In genomic region chr2:96317387-96318299, GRCm38 (mm10) we compare ENCODE assay signal across 9 mouse cellular contexts. TPM values are rescaled to one million over a fixed set of nuclear protein-coding genes. Genes with fewer than 3 reads are reported as not detected.
DNase-seq lines count a peak whose midpoint lies in the region; ATAC-seq and TF ChIP-seq lines count a peak whose summit lies in the region.
"Had no signal": no experiment of that assay in that cellular context is flagged by ENCODE, and none has a peak within 500 bp of the region (broad histone marks: within the 10 kb centered on the region; RNA-seq: fewer than 3 reads in every experiment).

Gene Lrrc4c (plus strand): TSS chr2:96318169.

- no peaks in the 10 kb centered on the region for H3K36me3 ChIP-seq in lung, embryonic 16.5 days (ENCODE audit: control insufficient read depth, insufficient read depth, low read length)
- H3K36me3 ChIP-seq in forebrain, embryonic 10.5 days (replicated peaks), result no peaks in the 10 kb centered on the region
- no peaks in the 10 kb centered on the region for H3K36me3 ChIP-seq in midbrain, embryonic 11.5 days (ENCODE audit: control insufficient read depth, insufficient read depth, low read length)
- no peaks in the 10 kb centered on the region for H3K36me3 ChIP-seq in stomach, postnatal 0 days (ENCODE audit: control insufficient read depth, insufficient read depth, low read length)

- H3K27me3 ChIP-seq in lung, embryonic 16.5 days (ENCODE audit: control insufficient read depth, insufficient read depth, low read depth, low read length), result no peaks in the 10 kb centered on the region
- 0 out of 2 replicates have a peak, but pooled peaks cover 11% of the 10 kb centered on the region for H3K27me3 ChIP-seq in forebrain, embryonic 10.5 days (ENCODE audit: poor library complexity, severe bottlenecking)
- H3K27me3 ChIP-seq in midbrain, embryonic 11.5 days (ENCODE audit: control insufficient read depth, insufficient read depth, low read length), result no peaks in the 10 kb centered on the region
- no peaks in the 10 kb centered on the region for H3K27me3 ChIP-seq in stomach, postnatal 0 days (ENCODE audit: control insufficient read depth, insufficient read depth, low read length)

- H3K9ac ChIP-seq in lung, embryonic 16.5 days (ENCODE audit: low read length), result no peak within 1 kb of the TSS
- H3K9ac ChIP-seq in midbrain, embryonic 11.5 days (ENCODE audit: low read length), result peak within 1 kb of the TSS; percentile 6
- H3K9ac ChIP-seq in stomach, postnatal 0 days (ENCODE audit: low read length), result no peak within 1 kb of the TSS
- H3K9ac ChIP-seq: liver, embryonic 14.5 days had no signal

- peak within 1 kb of the TSS; percentile 37 for H3K4me2 ChIP-seq in lung, embryonic 16.5 days (ENCODE audit: low read depth, low read length)
- H3K4me2 ChIP-seq in midbrain, embryonic 11.5 days, result peak within 1 kb of the TSS; percentile 62
- H3K4me2 ChIP-seq in stomach, postnatal 0 days (replicated peaks; ENCODE audit: low read depth), result peak within 1 kb of the TSS; percentile 25

- no peak for TF ChIP-seq CTCF in stomach, postnatal 0 days (IDR thresholded peaks at IDR 0.05; ENCODE audit: low read depth)

- 14% methylated on average over 18 of the region's 18 CpGs for WGBS in lung, embryonic 16.5 days
- 5% methylated on average over 18 of the region's 18 CpGs for WGBS in forebrain, embryonic 10.5 days
- WGBS in midbrain, embryonic 11.5 days, result 10% methylated on average over 18 of the region's 18 CpGs
- 14% methylated on average over 18 of the region's 18 CpGs for WGBS in stomach, postnatal 0 days

- peak within 1 kb of the TSS; percentile 8 for H3K4me3 ChIP-seq in lung, embryonic 16.5 days (ENCODE audit: low read length)
- H3K4me3 ChIP-seq in forebrain, embryonic 10.5 days, result peak within 1 kb of the TSS; percentile 51
- peak within 1 kb of the TSS; percentile 36 for H3K4me3 ChIP-seq in midbrain, embryonic 11.5 days (ENCODE audit: low read depth, low read length)
- H3K4me3 ChIP-seq in stomach, postnatal 0 days (ENCODE audit: low read depth, low read length), result no peak within 1 kb of the TSS

- no peak for DNase-seq in lung, postnatal 14 days
- peak; percentile 21 for DNase-seq in forebrain, embryonic 10.5 days (ENCODE audit: extremely low spot score, low spot score)
- DNase-seq in layer of hippocampus, adult 18-20 months (ENCODE audit: low spot score in 2 of 2), result peak; percentile 23 to 63
- peak; percentile 93 for DNase-seq in midbrain, embryonic 11.5 days (ENCODE audit: low spot score, missing footprints)
- no peak for DNase-seq in stomach, postnatal 0 days (ENCODE audit: low spot score)
- no peak for DNase-seq in spleen, postnatal 14 days (ENCODE audit: low spot score in 2 of 2)

- no peak within 1 kb of the TSS for H3K27ac ChIP-seq in lung, embryonic 16.5 days (ENCODE audit: low read length)
- no peak within 1 kb of the TSS for H3K27ac ChIP-seq in forebrain, embryonic 10.5 days
- no peak within 1 kb of the TSS for H3K27ac ChIP-seq in midbrain, embryonic 11.5 days (ENCODE audit: low read depth, low read length)
- no peak within 1 kb of the TSS for H3K27ac ChIP-seq in stomach, postnatal 0 days (replicated peaks)
- H3K27ac ChIP-seq: liver, embryonic 14.5 days had no signal

- no peaks in the 10 kb centered on the region for H3K9me3 ChIP-seq in lung, embryonic 16.5 days (ENCODE audit: control insufficient read depth, low read length)
- H3K9me3 ChIP-seq in forebrain, embryonic 10.5 days, result no peaks in the 10 kb centered on the region
- no peaks in the 10 kb centered on the region for H3K9me3 ChIP-seq in midbrain, embryonic 11.5 days (ENCODE audit: control insufficient read depth, low read length)
- no peaks in the 10 kb centered on the region for H3K9me3 ChIP-seq in stomach, postnatal 0 days (ENCODE audit: control insufficient read depth, low read length)

- H3K4me1 ChIP-seq in lung, embryonic 16.5 days (replicated peaks; ENCODE audit: control insufficient read depth, insufficient read depth, low read length), result no peaks in the 10 kb centered on the region
- peaks cover 29% of the 10 kb centered on the region for H3K4me1 ChIP-seq in forebrain, embryonic 10.5 days
- peaks cover 6% of the 10 kb centered on the region; the same call in 1 of the 2 replicates for H3K4me1 ChIP-seq in midbrain, embryonic 11.5 days (ENCODE audit: control insufficient read depth, insufficient read depth, low read length)
- H3K4me1 ChIP-seq in stomach, postnatal 0 days (replicated peaks; ENCODE audit: control insufficient read depth, insufficient read depth), result no peaks in the 10 kb centered on the region

- TF ChIP-seq EP300 in stomach, postnatal 0 days (optimal IDR thresholded peaks at IDR 0.05), result no peak

- no peak for ATAC-seq in lung, embryonic 16.5 days (ENCODE audit: low read depth)
- ATAC-seq in midbrain, embryonic 11.5 days (ENCODE audit: low FRiP score), result peak; percentile 80
- no peak for ATAC-seq in stomach, postnatal 0 days (ENCODE audit: low FRiP score, low TSS enrichment)
- ATAC-seq in erythroblast, adult 5-6 weeks (replicated peaks; ENCODE audit: low FRiP score, poor library complexity, severe bottlenecking), result no peak

RNA-seq across cellular contexts. Expression of gene Lrrc4c, which starts in this region (rescaled TPM):
- polyA plus RNA-seq in lung, embryonic 16.5 days (2015; fragmentation: Nextera tagmentation; extraction: Ambion mirVana), result 0.49 and 0.80 TPM in 2 replicates
- polyA plus RNA-seq in forebrain, embryonic 10.5 days (2016; fragmentation: Nextera tagmentation; extraction: Ambion mirVana), result 4.6 and 5.0 TPM in 2 replicates
- 10 to 100 TPM; 65.9 to 68.8 TPM for total RNA-seq in layer of hippocampus, adult 18-20 months (2021)
- 3.8 and 4.9 TPM in 2 replicates for polyA plus RNA-seq in midbrain, embryonic 11.5 days (2014; fragmentation: Nextera tagmentation; extraction: Ambion mirVana)
- 2.3 and 3.0 TPM in 2 replicates for polyA plus RNA-seq in stomach, postnatal 0 days (2015; fragmentation: Nextera tagmentation; extraction: Ambion mirVana)
- total RNA-seq in erythroblast, adult 5-6 weeks (2015; ENCODE audit: low replicate concordance), result not detected in 2 replicates
- total RNA-seq in erythroblast, adult 5-6 weeks (2017; ENCODE audit: low replicate concordance), result not detected in 2 replicates

Comparison
In these comparisons a context has a peak if more than half of its experiments do, and no peak if none do; other contexts are left out.
1. RNA of gene Lrrc4c (total RNA-seq): 65.9 to 68.8 TPM in layer of hippocampus, adult 18-20 months; not detected in erythroblast, adult 5-6 weeks; every median in the first group is over 10 times any median in the second.
2. DNase-seq: peak in forebrain, embryonic 10.5 days (single experiment), layer of hippocampus, adult 18-20 months (2 of 2) and midbrain, embryonic 11.5 days (single experiment); none in lung, postnatal 14 days (single experiment), stomach, postnatal 0 days (single experiment) and spleen, postnatal 14 days (0 of 2).
3. Peak in every context shown above with its lines, with median percentiles within 50 percentile points of each other: H3K4me2 ChIP-seq.